Mouse (Mus musculus) layer of hippocampus, adult 11-12 months (tissue): ENCODE data around the gene Rab37.

Experiments used
- DNase-seq: peaks from one replicate; pipeline ENCODE4 v3.0.0; 2022; ENCODE audit warnings: low spot score

Gene Rab37

DNA sequence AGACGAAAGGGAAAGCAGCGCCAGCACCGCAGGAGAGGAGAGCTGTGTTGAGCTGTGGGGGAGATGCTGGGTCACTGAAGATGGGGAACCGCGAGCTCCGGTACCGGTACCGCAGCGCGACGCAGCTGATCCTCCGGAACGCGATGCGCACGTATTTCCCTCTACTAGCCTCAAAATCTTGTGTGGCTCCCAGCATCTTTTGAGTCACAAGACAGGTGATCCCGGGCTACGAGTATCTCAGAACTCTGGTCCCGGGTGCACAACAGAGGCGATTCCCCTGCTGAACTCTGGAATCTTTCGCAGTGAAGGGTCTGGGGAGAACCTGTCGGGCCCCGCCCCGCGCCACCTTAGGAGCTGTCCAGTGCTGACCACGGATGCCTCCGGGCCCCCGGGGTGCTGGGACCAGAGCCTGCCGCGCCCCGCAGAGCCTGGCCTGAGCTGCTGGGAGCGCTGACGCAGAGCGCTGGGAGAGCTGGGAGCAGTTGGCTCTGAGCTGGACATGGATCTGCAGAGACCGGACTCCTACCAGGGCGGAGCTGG, at the start of gene Rab37:
Gene Rab37, plus strand, starts transcription at position 70 of the 540 bp plus-strand sequence.
- DNase-seq = no peak

DNA sequence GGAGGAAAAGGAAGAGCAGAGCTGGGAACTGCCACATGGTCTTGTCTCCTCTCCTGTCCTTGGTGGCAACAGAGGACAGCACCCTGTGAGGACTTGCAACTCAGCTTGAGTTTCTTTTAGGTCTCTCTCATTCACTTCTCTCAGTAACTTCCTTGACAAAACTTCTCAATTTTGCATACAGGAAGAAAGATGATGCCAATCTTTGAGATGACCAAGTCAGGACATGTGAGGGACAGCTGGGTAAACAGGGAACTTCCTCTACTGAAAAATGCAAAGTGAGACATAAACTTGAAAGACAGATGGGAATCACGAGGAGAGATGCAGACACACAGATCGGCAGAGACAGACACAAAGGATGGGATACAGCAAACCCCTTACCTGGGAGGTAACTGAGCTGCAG, 43.0 kb upstream of the Rab37 start, which contains the start of gene Cd300ld3:
Gene Cd300ld3, minus strand, starts transcription at position 151 of the 400 bp plus-strand sequence.
- no peak for DNase-seq

DNA sequence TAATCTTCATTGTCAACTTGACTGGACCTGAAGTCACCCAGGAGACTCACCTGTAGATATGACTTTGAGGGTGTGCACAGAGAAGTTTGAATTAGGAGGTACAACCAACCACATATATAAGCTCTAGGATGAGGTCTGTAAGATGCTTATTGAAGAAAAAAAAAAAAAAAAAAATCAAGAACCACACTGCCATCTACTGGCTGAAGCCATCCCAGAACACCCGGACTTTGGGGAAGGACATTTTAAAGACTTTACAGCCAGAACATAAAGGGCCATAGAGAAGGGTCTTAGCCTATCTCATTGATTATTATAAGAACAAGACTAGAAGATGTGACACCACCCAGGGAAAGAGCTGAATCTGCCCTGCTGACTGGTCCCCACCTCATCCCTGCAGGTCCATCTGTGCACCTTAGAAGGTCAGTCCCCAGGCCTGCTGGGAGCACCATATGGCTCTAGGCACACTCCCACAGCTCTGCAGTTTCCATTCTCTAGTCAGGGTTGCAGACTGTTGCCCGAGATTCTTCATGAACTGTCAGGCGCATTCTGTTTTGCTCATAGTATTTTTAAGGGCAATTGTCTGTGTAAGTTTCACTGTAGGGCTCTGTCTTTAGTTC, 41.8 kb upstream of the Rab37 start:
- no peak for DNase-seq

DNA sequence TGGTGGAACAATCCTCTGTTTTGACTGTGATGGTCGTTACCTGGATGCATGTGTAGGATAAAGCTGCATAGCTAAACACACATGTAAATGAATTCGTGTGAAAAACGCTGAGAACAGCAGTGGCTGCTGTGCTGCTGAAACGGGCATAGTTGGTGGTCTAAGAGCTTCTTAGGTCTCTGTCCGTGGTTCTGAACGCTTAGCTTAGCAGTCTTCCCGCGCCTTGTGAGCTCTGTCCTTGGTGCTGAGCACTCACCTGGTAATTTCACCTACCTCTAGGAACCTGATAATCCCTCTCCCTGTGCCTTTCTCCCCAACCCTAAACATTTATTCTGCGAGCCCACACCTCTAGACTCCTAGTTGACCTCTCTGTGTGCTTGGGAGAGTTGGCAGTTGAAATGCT, 39.0 kb upstream of the Rab37 start:
- DNase-seq = no peak

DNA sequence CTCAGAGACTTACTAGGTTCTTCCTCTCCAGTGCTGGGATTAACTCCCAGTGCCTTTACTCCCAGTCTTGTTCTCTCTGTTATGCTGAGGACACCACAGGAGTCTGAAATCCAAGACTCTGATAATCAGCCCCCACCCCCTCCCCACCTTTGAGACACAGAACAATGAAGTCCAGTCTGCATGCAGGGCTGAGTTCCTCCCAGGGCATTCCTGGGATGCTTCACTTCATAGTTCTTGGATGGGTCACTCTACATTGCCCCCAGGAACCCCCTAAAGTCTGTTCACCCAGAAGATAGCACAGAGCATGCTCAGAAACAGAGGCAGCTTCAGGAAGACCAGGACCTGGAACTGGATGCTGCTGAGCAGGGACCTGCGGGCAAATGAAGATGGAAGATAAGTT, 38.2 kb upstream of the Rab37 start:
- DNase-seq = no peak

DNA sequence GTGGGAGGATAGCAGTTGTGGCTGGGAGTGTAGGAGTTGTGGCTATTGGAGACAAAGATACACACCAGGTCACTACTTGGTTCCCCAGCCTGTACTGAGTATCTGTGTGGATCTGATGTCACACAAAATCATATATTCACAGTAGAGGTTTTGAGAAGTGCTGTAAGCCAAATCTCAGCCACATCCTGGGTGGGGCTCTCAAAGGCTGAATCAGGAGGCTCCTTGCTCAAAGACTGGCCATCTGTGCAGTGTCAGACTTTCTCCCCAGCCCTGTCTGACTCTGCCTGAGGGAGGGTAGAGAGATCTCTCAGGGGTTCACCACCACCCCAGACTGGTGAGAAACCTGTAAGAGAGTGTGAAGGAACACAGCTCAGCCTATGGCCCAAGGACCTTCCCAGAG, 36.7 kb upstream of the Rab37 start:
- DNase-seq = no peak

DNA sequence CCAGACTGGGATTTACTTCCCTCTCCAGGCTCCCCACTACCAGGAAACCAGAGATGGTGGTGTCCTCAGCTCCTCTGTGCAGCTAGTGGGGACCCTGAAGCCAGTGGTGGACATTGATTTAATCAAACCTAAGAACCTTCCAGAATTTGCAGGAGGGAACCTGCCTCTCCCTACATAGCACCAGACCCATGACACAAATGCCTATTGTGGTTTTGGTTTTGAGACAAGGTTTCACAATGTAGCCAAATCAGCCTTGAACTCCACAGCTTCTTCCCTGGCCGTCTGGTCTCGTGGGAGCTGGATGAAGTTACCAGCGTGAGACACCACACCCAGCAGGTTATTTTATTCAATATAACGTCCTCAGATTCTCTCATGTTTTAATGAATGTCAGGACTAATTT, 32.5 kb upstream of the Rab37 start:
- no peak for DNase-seq

DNA sequence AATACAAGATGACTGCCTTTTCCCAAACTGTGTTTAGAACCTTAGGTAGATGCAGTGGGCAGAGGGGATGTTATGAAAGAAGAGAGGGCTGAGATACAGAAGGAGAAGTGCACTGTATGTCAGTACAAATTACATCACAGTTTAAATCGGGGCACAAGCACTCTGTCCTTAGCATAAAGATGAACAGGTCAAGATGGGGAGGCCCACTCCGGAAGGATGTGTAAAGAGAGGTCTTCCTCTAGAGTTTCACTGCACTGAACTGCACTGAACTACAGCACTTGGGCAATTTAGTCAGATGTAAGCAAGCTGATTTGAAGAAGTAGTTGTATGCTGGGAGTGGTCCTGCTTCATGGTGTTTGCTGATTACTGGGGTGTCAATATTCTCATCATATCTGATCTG, 31.4 kb upstream of the Rab37 start:
- no peak for DNase-seq

DNA sequence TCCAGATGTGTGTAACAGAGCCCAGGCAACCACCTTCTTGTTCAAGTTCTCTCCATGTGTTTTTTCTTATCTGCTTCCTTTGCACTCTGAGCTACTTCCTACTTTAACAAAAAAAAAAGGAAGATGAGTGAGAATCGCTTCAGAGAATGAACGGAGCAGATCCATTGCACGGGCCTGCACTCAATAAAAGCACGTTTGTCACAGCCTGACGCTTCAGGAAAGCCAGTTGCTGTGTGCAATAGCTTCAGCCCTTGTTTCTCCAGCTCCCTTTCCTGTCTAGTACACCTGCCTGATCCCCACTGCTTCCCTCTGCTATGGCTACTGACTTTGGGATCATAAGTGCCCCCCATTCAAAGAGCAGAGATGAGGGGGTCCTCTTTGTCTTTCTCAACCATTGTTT, 29.2 kb upstream of the Rab37 start, which contains the start of gene Cd300e:
Gene Cd300e, minus strand, starts transcription at position 101 of the 400 bp plus-strand sequence.
- DNase-seq = no peak

DNA sequence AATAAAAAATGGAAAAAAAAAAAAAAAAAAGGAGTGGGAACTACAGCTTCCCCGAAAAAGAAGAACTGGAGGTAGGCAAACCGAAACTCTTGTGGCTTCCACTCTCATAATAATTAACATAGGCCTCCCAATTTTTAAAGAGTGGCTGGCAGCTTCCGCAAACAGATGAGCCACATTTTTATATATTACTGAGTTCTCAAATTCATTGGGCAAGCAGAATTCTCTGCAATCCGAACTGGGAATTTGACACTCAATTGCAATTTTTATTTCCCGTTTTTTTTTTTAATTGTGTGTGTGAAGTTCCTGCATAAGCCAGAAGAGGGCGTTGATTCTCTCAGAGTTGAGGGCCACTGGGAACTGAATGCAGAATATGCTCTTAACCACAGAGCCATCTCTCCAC, 24.5 kb upstream of the Rab37 start:
- no peak for DNase-seq

DNA sequence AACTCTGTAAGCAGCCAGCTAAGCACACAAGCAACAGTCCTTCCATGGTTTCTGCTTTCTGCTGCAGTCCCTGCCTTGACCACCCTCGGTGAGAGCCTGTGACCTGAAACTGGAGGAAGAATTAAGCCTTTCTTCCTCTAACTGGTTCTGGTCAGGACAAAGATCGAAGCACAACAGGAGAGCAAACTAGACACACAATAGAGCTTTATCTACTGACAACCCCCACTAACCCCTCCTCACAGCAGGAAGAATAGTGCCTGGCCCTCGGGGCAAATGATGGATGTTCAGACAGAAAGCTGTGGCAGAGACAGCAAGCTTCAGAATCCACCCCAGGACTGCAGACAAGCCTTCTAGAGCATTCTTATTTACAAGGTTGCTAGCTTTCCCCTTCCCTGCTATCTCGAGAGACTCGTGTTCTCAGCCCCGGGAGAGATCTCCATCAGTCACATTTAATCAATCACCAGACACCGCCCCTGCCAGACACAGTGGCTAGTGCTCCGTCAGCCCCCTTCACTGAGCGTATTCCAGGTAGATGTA, 20.1 kb upstream of the Rab37 start:
- DNase-seq = no peak

DNA sequence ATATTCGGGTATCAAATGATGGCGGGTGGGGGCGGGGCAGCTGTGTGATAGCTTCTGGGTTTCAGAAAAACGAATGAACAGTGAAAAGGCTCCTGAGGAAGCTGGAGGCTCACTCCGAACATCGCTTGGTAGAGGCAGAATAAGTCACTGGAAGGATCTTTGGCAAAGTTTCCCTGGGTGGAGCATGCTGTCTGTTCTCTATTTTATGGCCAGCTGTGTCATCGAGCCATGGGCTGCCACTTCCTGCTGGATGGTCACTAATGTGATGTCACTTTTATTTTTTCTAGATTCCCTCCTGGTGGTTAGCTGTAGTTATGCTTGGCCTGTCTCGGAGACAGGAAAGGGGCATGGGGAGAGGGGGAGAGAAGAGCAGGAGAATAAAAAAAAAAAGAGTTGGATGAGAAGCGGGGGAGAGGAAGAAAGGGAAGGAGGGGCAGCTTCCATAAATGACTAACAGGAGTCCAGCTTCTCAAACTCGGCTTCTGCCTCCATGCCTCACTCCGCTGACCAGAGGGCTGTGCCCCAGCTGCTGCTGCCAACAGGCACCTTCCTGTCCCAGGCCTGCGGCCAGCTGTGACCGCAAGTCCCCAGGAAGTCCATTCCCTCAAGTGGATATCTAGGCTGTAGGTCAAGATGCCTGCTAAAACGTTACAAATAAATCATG, 19.5 kb upstream of the Rab37 start:
- no peak for DNase-seq

DNA sequence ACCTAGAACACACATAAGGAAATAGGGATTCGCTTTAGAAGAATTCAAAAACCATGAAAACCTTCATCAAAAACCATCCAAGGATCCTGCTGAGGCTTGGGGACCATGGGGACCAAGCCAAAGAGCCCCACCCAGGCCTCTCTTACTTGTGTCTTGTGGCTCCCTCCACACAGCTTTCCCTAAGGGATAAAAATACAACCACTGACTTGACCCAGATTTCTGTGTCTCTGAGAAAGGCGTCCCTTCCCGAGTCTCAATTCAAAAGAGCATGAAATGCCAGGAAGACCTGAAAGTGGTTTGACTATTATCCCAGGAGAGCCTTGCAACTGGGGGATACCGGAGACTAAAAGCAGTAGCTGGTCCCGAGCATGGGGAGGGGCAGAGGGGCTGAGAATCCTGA, 18.2 kb upstream of the Rab37 start:
- DNase-seq = no peak

DNA sequence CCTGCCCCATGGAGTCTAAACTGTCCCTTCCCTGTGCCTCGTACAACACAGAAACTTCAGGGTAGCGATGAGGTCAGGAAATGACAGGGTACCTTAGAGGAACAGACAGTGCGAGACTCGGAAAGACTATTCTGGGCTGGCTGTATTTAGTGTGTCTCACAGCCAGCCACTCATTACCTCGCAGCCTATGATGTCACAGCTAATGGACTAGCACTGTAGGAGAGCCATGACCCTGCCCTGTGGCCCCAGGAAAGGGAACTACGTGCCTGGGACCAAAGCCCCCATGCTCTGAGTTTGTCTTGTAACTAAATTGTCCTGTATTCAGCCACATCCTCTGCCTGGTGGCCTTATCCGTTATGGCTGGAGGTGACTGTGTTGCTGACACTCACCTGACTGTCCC, 15.8 kb upstream of the Rab37 start:
- no peak for DNase-seq

DNA sequence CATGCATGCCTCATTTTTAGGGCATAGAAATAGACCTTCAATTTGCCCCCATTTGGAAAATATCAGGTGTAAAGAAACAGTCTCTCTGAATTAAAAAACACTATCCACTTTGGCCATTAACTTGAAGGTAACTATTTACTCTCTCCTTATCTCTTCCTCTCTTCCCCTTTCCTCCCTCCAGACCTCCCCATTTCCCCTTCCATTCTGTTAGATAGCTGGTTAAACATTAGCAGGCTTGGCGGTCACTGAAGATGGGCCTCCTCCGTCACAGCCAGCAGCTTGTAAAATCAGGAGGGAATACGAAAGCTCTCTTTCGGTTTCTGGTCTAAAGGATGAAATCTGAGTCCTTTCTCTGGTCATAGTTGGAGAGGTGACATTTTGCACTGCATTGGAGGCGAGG, 15.4 kb upstream of the Rab37 start:
- no peak for DNase-seq

DNA sequence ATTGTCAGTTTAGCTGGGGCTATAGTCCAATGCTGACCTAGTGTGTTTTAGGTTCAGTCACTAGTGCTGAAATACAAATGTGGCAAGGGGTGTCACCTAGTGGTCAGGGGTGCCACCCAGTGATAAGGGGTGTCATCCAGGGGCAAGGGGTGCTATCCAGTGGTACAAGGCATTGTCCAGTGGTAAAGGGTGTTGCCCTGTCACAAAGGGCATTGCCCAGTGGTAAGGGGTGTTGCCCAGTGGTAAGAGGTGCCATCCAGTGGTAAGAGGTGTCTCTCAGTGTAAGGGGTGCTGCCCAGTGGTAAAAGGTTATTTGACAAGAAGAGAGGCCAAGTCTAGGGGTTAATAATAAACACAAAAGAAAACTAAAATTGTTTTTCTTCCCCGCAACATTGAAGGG, 13.8 kb upstream of the Rab37 start:
- no peak for DNase-seq

DNA sequence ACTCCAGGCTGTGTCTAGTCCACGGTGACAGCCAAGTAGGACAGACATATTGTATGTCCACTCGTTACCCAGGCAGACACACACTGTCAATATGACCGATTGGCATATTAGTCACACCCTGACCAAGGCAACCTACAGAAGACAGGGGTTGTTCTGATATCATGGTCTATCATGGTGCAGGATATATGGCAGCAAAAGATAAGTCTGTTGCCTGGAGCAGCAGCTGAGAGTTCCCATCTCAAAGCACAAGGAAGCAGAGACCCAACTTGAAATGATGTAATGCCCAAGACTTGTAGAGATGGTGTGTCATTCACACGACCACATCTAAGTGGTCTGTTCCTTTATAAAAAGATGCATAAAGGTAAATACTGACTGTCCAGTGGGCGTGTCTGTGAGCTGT, 12.6 kb upstream of the Rab37 start:
- no peak for DNase-seq

DNA sequence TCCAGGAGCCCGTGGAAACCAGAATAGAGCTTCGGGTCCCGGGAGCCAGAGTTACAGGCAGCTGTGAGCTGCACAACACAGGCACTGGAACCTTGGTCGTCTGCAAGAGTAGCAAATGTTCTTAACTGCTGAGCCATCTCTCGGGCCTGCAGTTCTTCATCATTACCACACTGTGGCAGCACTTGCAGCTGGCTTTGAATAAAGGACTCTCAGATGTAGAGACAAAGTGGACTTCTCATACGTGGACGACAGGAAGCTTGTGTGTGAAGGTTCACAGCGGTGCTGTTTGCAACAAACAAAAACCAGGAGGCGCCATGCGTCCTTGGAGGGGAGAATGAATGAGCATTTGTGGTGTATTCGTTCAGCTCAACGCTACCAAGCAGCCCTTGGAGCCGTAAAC, 10.3 kb upstream of the Rab37 start:
- DNase-seq = peak; percentile 68

DNA sequence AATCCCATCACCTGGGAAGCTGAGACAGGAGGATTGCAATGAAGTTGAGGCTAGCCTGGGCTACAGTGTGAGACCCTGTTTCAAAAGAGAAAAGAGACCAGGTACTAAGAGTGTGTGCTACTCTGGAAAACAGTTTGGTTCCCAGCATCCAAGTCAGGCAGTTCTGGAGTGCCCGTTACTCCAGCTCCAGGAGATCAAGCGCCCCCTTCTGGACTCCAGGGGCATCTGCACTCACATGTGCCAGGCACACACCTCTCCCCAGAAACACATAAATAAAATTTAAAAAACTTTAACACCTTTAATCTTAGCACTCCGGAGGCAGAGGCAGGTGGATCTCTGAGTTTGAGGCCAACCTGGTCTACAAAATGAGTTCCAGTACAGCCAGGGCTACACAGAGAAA, 9.9 kb upstream of the Rab37 start:
- DNase-seq = no peak

DNA sequence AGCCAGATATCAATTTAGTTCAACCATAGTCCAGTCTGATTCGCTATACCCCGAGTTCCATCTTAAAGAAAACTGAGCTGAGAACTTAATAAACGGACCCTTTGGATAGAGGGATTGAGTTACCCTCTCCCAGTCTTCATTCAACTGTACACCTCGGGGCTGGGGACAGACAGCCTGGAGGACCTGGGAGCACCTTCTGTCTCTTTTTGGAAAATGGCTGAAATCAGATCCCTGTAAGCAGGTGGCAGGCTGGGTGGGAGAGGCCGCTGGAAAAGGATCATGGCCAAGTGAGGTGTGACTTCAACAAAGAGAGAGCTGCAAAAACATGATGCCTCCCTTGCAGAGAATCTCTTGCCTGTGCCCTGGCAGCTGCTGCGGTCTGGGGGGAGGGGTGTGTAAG, 9.0 kb upstream of the Rab37 start:
- DNase-seq = no peak

DNA sequence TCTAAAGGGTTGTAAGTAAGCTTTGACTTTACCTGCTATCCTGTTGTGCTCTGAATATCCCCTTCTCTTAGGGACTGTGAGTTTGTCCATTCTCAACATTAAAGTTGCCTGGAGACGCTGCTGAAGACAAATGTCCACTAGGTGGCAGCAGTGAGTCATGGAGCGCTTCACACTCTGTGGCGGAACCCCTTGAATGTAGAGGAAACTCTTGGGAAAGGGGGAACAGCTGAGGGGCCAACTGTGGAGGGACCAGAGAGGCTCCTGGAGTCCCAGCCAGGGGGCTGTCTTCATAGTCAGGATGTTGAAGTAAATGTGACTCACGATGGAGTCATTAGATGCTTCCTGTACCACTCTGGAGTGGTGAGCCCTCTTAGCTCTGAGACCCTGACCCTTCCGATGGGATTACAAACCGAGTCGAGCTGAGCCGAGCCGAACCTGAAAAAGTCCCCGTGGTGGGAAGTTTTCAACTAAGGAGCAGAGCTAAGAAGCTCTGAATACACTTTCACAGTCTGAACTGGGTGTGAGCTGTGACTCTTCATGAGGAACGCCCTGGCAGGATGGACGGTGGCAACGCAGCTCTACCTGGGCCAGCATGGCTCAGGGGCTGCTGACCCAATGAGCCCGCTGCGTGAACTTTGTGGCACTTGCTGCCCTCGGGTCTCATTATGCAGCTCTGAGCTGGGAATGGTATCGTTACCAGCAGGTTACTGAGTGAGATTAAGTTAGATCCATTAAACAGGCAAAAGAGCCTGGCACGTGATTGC, 7.7 kb upstream of the Rab37 start:
- peak; percentile 85 for DNase-seq

DNA sequence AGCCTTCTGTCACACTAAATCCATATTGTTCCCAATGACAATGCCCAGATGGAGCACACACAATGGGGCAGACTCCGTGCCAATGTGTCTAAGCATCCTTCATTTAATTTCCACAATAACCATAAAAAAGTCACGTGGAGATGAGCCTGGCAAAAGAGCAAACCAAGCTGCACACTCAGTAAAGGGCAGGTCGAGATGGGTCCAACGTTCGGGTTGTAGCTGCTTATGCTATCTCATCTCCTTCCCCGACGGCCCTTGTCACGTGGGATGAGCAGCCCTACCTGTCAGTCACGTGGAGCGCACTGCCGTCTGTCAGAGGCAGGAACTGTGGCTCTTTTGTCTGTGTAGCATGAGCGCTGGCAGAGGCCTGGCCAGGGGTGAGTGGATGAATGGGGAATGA, 6.6 kb upstream of the Rab37 start:
- no peak for DNase-seq

DNA sequence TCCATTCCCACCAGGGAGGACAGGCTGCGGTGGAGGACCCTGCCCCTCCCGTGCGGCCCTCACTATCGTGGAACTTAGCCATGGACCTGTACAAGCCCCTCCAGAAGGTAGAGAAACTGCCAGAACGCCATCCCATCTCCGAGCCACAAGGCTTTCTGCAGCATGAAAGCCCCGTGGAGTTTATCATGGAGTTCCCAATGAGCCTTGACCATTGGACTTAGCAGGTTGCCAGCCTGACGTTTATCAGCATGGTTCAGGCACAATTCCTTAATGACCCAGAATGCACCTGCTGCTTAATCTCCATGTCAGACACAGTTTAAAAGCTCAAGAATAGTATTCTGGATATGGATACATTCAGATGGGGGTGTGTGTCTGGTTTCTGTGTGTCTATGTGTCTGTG, 6.2 kb upstream of the Rab37 start:
- no peak for DNase-seq
